Mouse (Mus musculus): Measurements from ENCODE around the gene Ppp1r15b.

DNA sequence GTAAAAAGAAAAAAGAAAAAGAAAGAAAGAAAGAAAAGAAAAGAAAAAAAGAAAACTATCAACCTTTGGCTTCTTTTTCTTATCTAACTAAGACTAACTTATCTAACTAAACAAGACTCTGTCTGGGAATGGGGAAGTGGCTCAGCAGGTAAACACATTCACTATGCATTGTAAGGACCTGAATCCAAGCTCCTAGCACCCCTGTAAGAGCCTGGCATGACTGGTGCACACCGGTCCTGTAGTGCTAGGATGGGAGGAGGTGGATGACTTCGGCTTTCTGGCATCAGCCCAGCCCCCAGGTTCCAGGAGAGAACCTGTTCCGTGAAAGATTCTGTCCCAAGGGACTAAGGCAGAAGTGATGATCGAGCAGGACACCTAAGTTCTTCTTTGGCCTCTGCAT lies 30.6 kb downstream of the Ppp1r15b start:
- TF ChIP-seq GATA1 (IDR thresholded peaks at IDR 0.05; ENCODE audit: borderline replicate concordance, low read length) (no peak), FLI1 (IDR thresholded peaks at IDR 0.05; ENCODE audit: low read length) (no peak)

Data from megakaryocyte, embryonic 14.5 days (primary cell).